Mouse (Mus musculus): ENCODE results near the gene Frs3. TPM values are rescaled to one million over a fixed set of nuclear protein-coding genes. Genes with fewer than 3 reads are reported as not detected.

The Frs3 gene
- polyA plus RNA-seq, 1 experiment from 2014 or later, result 4.4 TPM

DNA sequence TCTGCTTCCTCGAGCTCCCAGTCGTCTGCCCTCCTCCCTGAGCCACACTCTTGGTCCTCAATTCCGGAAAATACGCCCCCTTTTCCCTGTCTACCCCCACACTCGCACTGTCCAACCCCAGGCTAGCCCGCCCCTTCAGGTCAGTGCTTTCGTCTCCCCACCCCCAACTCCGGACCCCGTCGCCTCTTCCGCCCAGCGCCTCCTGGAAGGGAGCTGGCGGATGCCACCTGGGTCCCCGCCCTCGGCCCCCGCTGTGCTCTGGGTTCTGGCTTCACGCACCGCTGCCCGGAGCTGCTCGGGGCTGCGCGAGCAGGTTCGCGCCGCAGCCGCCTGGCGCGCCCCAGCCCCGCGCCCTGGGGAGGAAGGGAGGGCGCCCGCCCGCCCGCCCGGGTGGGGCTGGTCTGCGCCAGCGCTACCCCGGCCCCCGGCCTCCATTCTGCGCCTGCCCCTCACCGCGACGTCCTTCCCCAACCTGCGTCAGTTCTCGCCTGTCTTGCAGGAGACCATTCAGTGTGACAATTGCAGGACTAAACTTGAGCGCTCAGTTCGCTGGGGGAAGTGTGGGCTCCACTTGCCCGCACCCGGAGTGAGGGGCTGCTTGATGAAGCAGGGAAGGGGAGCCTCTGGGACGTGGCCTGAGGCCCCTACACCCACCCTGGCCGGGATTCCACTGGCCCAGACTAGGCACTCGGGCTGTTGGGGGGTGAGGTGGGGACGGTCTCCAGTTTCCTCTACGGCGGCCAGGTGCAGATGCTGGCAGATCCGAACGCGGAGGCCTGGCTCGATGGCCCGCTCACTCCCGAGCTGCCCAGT, 49.4 kb downstream of the Frs3 start:
- ATAC-seq (ENCODE audit: insufficient number of reproducible peaks, low FRiP score, low TSS enrichment, low read depth), result peak; percentile 72
- Histone ChIP-seq H3K36me3 (no peaks in the 10 kb centered on the region), H3K4me3 (peak overlapping the region; percentile 87), H3K9ac (peak overlapping the region; percentile 42), H3K4me1 (peaks cover 24% of the 10 kb centered on the region), H3K27me3 (no peaks in the 10 kb centered on the region), H3K27ac (peak overlapping the region; percentile 94), H3K4me2 (peak overlapping the region; percentile 94), H3K9me3 (no peaks in the 10 kb centered on the region)
- WGBS, result under 1% methylated on average over 51 of the region's 61 CpGs

DNA sequence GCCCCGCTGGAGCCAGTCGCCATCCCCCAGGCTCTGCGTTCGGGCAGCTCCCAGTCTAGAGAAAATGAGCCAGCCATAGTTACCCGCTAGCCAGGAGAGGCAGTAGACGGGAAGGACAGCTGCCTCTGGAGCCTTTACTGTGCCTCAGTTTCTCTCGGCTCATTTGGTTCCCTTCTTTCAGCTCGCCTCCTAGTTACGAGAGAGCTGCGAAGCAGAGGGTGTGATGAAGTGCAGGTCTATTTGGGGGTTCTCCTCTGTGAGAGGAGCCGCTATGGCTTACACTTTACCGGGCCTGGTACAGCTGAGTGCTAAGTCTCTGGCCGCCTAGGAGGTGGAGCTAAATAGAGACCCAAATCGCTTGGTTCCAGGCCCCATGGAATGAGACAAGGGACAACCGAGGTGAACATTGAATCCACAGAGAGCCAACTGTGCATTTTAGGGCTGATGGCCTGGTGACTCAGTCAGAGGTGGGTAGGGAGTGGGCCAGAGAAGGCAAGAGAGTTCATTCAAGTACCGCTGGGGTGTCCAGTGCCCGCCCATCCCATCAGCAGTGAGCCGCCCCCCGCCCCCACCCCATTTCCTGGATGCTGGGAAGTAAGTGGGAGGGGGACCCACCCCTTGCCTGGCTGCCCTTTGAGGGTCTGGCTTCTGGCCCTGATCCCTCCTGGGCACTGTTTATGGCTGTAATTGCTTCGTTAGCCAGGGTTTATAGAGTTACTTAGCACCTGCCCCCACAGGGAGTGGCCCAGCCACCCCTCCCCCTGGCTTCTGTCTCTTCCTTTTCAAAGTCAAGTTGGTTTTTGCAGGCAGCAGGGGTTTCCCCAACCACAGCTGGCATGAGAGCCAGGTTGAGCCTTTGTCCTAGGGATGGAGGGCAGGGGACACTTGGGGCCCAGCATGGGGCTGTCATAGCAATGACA, 50.3 kb downstream of the Frs3 start:
- Histone ChIP-seq H3K27ac (peak overlapping the region; percentile 94), H3K9ac (peak overlapping the region; percentile 42; the same call in 1 of the 2 replicates)
- ATAC-seq (ENCODE audit: insufficient number of reproducible peaks, low FRiP score, low TSS enrichment, low read depth), result no peak; the same call in 1 of the 2 replicates

DNA sequence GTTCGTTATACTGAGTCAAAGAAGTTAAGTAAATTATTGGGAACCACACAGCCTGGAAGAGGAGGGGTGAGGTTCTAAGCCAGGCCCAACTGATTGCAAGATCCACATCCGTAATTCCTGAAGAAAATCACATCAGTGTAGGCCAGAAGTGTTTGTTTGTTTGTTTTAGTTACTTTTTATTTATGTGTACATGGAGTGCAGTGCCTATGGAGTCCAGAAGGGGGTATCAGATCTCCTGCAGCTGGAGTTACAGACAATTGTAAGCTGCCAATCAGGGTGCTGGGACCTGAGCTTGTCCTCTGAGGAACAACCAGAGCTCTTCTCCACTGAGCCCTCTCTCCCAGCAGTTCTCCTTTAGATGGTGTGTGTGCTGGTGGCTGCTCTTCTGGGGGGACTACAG, 51.4 kb downstream of the Frs3 start:
- no peak overlapping the region for H3K27ac ChIP-seq
- no peak for ATAC-seq (ENCODE audit: insufficient number of reproducible peaks, low FRiP score, low TSS enrichment, low read depth)
- H3K4me3 ChIP-seq, result no peak overlapping the region
- no peaks in the 10 kb centered on the region for H3K9me3 ChIP-seq
- H3K9ac ChIP-seq, result no peak overlapping the region
- no peak overlapping the region for H3K4me2 ChIP-seq
- 60% methylated on average over 2 of the region's 2 CpGs for WGBS
- no peaks in the 10 kb centered on the region for H3K36me3 ChIP-seq
- no peaks in the 10 kb centered on the region for H3K27me3 ChIP-seq
- H3K4me1 ChIP-seq, result peaks cover 24% of the 10 kb centered on the region

More for the DNA sequence above, 50.3 kb downstream of the Frs3 start:
- peaks cover 24% of the 10 kb centered on the region for H3K4me1 ChIP-seq
- H3K4me3 ChIP-seq, result peak overlapping the region; percentile 87
- H3K27me3 ChIP-seq, result no peaks in the 10 kb centered on the region
- no peaks in the 10 kb centered on the region for H3K9me3 ChIP-seq
- peak overlapping the region; percentile 94 for H3K4me2 ChIP-seq
- no peaks in the 10 kb centered on the region for H3K36me3 ChIP-seq
- WGBS, result 7% methylated on average over 20 of the region's 20 CpGs

DNA sequence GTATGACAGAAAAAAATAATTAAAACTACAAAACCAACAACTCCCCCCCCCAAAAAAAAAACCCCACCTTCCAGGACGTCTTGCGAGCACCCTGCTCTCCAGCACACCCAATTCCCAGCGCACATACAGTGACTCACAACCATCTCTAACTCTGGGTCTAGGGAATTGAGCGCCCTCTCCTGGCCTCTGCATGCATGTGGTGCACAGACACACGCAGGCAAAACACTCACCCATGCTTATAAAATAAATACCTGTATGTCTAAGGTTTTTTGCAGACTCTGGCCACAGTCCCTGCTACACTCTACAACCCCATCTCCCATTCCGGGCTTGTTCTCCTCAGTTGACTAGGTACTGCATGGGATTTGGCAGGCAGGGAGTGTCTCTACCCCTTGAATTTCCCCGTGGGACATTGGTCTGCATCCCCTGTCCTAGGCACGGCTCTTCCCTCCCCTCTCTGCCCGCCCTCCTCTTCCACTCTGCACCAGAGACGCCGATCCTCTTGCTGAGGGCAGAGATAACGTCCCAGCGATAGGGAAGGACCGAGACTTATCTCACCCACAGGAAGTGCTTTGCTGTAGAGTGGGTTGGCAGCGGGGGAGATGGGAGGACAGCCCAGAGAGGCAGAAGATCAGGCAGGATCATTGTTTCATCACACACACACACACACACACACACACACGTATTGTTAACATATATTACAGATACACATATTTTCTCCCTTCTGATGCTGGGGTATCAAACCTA, 54.3 kb downstream of the Frs3 start:
- ATAC-seq (ENCODE audit: insufficient number of reproducible peaks, low FRiP score, low TSS enrichment, low read depth), result no peak
- Histone ChIP-seq H3K4me1 (peaks cover 19% of the 10 kb centered on the region), H3K9me3 (no peaks in the 10 kb centered on the region), H3K4me2 (no peak overlapping the region), H3K27me3 (no peaks in the 10 kb centered on the region), H3K27ac (no peak overlapping the region), H3K36me3 (no peaks in the 10 kb centered on the region), H3K9ac (no peak overlapping the region), H3K4me3 (no peak overlapping the region)
- WGBS, result 43% methylated on average over 16 of the region's 16 CpGs

DNA sequence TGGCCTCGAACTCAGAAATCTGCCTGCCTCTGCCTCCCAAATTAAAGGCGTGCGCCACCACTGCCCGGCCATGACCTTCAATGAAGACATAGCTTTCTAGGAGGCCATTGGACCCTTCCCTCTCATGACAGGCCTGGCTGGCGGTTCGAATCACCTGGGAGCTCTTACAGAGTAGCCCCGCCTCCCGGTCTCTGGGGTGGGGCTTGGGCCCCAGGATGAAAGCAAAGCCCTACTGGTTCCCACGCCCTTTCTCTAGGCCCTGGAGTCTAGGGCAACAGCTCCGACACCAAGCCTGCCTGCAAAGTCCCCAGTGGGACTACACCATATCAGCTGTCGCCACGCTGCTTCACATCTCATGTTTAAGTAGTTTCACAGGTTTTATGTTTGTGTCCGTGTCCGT, 55.3 kb downstream of the Frs3 start:
- 92% methylated on average over 14 of the region's 14 CpGs for WGBS
- no peaks in the 10 kb centered on the region for H3K9me3 ChIP-seq
- H3K27ac ChIP-seq, result no peak overlapping the region
- no peaks in the 10 kb centered on the region for H3K27me3 ChIP-seq
- no peak overlapping the region for H3K4me2 ChIP-seq
- no peaks in the 10 kb centered on the region for H3K36me3 ChIP-seq
- no peak overlapping the region for H3K4me3 ChIP-seq
- no peak overlapping the region for H3K9ac ChIP-seq
- no peak for ATAC-seq (ENCODE audit: insufficient number of reproducible peaks, low FRiP score, low TSS enrichment, low read depth)
- H3K4me1 ChIP-seq, result peaks cover 19% of the 10 kb centered on the region

DNA sequence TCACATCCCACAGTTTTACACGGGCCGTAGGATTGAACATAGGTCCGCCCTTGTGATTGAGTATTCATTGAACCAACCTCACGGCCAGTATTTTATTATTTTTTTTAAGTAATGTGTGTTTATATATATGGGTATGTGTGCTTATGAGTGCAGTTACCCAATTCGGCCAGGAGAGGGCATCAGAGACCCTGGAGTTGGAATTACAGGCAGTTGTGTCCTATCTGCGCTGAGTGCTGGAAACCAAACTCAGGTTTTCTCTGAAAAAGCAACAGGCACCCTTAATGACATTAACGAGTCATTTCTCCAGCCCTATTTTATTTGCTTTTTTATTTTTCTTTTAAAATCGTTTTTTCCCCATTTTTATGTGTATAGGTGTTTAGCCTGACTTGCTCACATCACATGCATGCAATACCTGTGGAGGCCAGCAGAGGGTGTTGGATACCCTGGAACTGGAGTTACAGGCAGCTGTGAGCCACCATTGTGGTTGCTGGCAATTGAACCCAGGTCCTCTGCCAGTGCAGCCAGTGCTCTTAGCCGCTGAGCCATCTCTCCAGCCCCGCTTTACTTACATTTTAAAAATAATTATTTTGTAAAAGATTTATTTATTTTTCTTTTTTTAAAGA, 56.0 kb downstream of the Frs3 start:
- H3K27ac ChIP-seq, result no peak overlapping the region
- H3K27me3 ChIP-seq, result no peaks in the 10 kb centered on the region
- WGBS, result 87% methylated on average over 10 of the region's 10 CpGs
- H3K4me1 ChIP-seq, result peaks cover 14% of the 10 kb centered on the region
- H3K4me2 ChIP-seq, result no peak overlapping the region
- ATAC-seq (ENCODE audit: insufficient number of reproducible peaks, low FRiP score, low TSS enrichment, low read depth), result no peak
- H3K4me3 ChIP-seq, result no peak overlapping the region
- H3K9ac ChIP-seq, result no peak overlapping the region
- H3K36me3 ChIP-seq, result no peaks in the 10 kb centered on the region
- no peaks in the 10 kb centered on the region for H3K9me3 ChIP-seq

DNA sequence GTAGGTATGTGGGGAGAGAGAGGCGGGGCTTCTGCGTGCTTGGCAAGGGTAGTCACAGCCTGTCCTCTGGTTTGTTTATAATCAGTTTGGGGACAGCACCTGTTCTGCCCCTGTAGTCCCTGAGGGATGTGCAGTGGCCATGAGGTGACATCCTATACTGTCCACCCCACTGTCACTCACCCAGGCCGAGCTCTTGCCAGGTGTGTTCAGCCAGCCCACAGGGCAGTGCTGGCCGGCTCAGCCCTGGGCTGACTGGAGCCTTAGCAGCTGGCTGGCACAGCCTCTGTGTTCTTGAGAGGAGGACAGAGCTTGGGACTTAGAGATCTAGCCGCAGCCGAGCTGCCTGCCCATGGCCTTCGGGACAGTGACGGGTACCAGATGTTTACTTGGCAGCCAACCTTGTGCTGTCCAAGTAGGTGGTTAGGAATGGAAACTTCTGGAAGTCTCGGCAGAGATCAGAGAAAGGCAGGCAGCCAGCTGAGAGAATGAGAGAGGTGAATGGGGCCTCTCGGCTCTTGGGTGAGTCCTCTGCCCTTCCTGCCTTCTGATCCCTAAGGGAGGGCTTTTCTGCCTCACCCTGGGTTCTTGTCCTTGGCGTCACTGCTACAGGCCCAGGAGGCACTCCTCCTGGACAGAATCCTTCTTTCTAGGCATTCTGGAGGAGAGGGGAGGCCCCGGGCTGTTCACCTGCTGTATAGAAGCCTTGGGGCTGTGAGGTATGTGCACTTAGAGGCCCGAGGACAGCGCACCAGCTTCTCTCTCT, 60.1 kb downstream of the Frs3 start:
- Histone ChIP-seq H3K9ac (no peak overlapping the region), H3K9me3 (no peaks in the 10 kb centered on the region), H3K27ac (peak overlapping the region; percentile 33; the same call in 1 of the 2 replicates), H3K4me2 (no peak overlapping the region), H3K27me3 (no peaks in the 10 kb centered on the region), H3K4me3 (no peak overlapping the region), H3K4me1 (peaks cover 11% of the 10 kb centered on the region), H3K36me3 (0 out of 2 replicates have a peak, but pooled peaks cover 6% of the 10 kb centered on the region)
- 52% methylated on average over 14 of the region's 14 CpGs for WGBS
- peak; percentile 64; the same call in 1 of the 2 replicates for ATAC-seq (ENCODE audit: insufficient number of reproducible peaks, low FRiP score, low TSS enrichment, low read depth)

DNA sequence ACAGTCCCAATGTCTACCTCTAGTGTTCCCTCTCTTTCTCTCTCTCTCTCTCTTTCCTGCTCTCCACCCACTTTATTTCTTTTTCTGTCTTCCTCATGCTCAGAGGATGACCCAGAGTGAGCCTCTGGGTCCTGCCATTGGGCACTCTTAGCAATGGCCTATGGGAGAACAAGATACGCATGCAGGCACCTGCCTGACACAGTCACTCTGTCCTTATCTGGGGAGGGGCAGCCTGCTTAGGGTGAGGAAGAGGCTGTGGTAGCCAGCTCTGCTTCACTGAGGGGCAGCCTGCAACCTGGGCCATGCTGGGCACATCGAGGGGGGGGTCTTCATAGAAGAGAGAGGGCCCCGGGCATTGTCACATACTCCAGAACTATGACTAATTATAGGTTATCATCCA, 60.8 kb downstream of the Frs3 start:
- Histone ChIP-seq H3K4me2 (no peak overlapping the region), H3K9ac (no peak overlapping the region), H3K36me3 (0 out of 2 replicates have a peak, but pooled peaks cover 6% of the 10 kb centered on the region), H3K27ac (no peak overlapping the region), H3K4me3 (no peak overlapping the region), H3K9me3 (no peaks in the 10 kb centered on the region), H3K27me3 (no peaks in the 10 kb centered on the region), H3K4me1 (peaks cover 11% of the 10 kb centered on the region)
- 65% methylated on average over 3 of the region's 3 CpGs for WGBS
- ATAC-seq (ENCODE audit: insufficient number of reproducible peaks, low FRiP score, low TSS enrichment, low read depth), result no peak

DNA sequence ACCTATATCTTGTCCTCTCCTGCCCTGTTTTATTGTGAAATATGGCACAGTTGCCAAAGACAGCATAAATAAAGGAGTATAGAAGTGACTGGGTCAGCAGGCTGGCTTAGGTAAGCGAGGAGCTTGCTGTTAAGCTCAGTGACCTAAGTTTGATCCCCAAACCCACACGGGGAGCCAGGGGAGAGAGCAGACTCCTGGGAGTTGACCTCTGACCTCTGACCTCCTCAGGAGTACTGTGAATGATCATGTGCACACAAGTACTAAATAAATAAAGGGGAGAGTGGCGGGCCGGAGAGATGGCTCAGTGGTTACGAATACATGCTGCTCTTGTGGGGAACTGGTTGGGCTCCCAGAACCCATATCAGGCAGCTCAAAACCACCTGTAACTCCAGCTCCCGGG, 61.3 kb downstream of the Frs3 start:
- Histone ChIP-seq H3K4me1 (peaks cover 11% of the 10 kb centered on the region), H3K36me3 (0 out of 2 replicates have a peak, but pooled peaks cover 6% of the 10 kb centered on the region), H3K4me3 (no peak overlapping the region), H3K9me3 (no peaks in the 10 kb centered on the region), H3K27me3 (no peaks in the 10 kb centered on the region), H3K9ac (no peak overlapping the region), H3K4me2 (no peak overlapping the region), H3K27ac (no peak overlapping the region)
- WGBS, result 66% methylated on average over 6 of the region's 6 CpGs
- ATAC-seq (ENCODE audit: insufficient number of reproducible peaks, low FRiP score, low TSS enrichment, low read depth), result no peak

DNA sequence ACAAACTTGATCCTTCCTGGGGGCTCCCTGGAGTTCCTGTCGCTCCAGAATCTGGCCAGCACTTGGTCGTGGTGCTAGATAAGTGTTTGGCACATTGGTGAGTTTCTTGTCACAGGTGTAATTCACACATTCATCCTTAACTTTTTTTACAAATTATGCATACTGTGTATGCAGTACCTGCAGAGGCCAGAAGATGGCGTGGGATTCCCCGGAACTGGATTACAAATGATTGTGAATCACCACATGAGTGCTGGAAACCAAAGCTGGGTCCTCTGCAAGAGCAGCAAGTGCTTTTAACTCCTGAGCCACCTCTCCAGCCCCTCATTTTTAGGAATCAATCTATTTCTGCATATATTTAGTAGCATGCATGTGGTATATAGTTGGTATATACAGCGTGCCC, 63.0 kb downstream of the Frs3 start:
- no peak overlapping the region for H3K4me3 ChIP-seq
- 72% methylated on average over 5 of the region's 5 CpGs for WGBS
- no peaks in the 10 kb centered on the region for H3K27me3 ChIP-seq
- peaks cover 11% of the 10 kb centered on the region for H3K4me1 ChIP-seq
- ATAC-seq (ENCODE audit: insufficient number of reproducible peaks, low FRiP score, low TSS enrichment, low read depth), result no peak
- H3K9me3 ChIP-seq, result no peaks in the 10 kb centered on the region
- no peak overlapping the region for H3K9ac ChIP-seq
- no peak overlapping the region for H3K4me2 ChIP-seq
- H3K36me3 ChIP-seq, result 0 out of 2 replicates have a peak, but pooled peaks cover 6% of the 10 kb centered on the region
- no peak overlapping the region for H3K27ac ChIP-seq
